Mouse (Mus musculus) cerebellum, postnatal 36 days (tissue): ENCODE measurements at regions not wholly inside any gene's neighbourhood (a gene's known extent, or its start where the extent isn't known, plus 50 kb on each side); places are given as distances from the start of the nearest gene placed in this dataset.

Experiments
- DNase-seq, 2 experiments: peaks; one replicate each; pipeline ENCODE4 v3.0.0; 2021 to 2022; ENCODE audit warnings: mixed read lengths in 2 of 2

DNA sequence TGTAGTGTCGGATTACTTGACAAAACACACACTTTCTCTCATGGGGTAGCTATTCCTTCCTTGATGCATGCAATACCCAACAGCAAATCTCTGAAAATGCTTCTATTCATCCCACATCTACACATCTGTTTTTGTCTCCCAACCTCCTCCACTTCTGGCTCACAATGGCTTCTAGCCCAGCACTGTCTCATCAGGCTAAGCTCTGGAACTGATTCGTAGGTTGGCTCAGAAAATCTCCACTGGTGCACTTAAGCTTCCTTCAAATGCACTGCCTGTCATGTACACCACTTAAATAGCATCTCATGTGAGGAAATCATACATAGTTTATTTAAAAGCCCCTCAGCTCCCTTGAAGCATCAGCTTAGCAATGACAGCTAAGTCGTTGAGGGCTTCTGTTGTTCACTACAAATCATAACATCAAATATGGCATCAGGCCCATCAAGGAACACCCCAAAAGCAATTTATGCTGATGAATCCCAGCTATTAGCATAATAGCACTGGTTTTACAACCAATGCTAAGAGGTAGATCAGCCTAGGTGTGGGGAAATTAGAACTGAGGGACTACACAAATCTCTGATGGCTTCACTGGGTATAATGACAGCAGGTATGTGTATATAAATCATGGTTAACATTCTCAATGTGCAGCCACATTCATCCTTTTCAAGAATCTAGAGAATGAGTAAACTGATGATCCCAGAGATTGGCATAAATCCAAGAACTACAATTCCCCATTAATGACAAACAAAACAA is 103.5 kb upstream of the Tusc1 start:
- no peak for DNase-seq

GRCm38 (mm10) chr4:93437386-93438130 is 102.2 kb upstream of the Tusc1 start:
- DNase-seq: no peak

GRCm38 (mm10) chr4:93412695-93413094 is 77.4 kb upstream of the Tusc1 start:
- no peak for DNase-seq

- no peak for DNase-seq
Measured at GRCm38 (mm10) chr4:93406876-93407275, 71.6 kb upstream of the Tusc1 start.

- DNase-seq: no peak
Measured at GRCm38 (mm10) chr4:93400579-93400978, 65.3 kb upstream of the Tusc1 start.
